Mouse (Mus musculus) gastrocnemius, adult 18-20 months (tissue): ENCODE results near the gene Coq10a. TPM values are rescaled to one million over a fixed set of nuclear protein-coding genes. Genes with fewer than 3 reads are reported as not detected.

ENCODE experiments used
- microRNA-seq: library from miRNA; unstranded; fragments of <30 nt; microRNA quantifications from one replicate; pipeline ENCODE4 v1.2.0, GENCODE M21; 2021
- total RNA-seq, 2 experiments: library from RNA; stranded (reverse); gene quantifications; 2 replicates each; pipeline ENCODE4 v1.2.3; 2021

Gene Coq10a
- total RNA-seq, 2 experiments from 2014 or later, result 388 to 467 TPM

Small RNAs within 50 kb of the gene (microRNA-seq; reads per million reads assigned to microRNA genes)
- gene Gm25361 (not detected), gene Gm26308 (not detected), gene Mir6914 (not detected), gene Mir6915 (1.4 reads per million)

Other genes with a start within 250 kb of the Coq10a start
- gene Rbms2, start 188.7 kb downstream of the Coq10a start, total RNA-seq, result 10 to 100 TPM; 61.7 to 69.1 TPM
- under 1 TPM; 0.43 TPM for gene Gls2, start 174.5 kb downstream of the Coq10a start, total RNA-seq
- 10 to 100 TPM; 33.0 to 34.6 TPM for gene Spryd4, start 157.2 kb downstream of the Coq10a start, total RNA-seq
- not detected for gene Mip, start 143.2 kb downstream of the Coq10a start, total RNA-seq
- gene Timeless, start 136.9 kb downstream of the Coq10a start, total RNA-seq, result 1 to 10 TPM; 2.1 to 3.2 TPM
- under 1 TPM in 1 of 2 experiments, not detected in 1; 0.21 TPM for gene Apon, start 114.9 kb downstream of the Coq10a start, total RNA-seq
- under 1 TPM in 1 of 2 experiments, not detected in 1; 0.28 TPM for gene Apof, start 100.3 kb downstream of the Coq10a start, total RNA-seq
- gene Stat2, start 98.4 kb downstream of the Coq10a start, total RNA-seq, result 1 to 10 TPM; 2.7 to 5.2 TPM
- gene Il23a, start 70.2 kb downstream of the Coq10a start, total RNA-seq, result not detected
- gene Pan2, start 65.7 kb downstream of the Coq10a start, total RNA-seq, result 1 to 10 TPM; 3.3 to 3.7 TPM
- 10 to 100 TPM; 46.4 to 48.3 TPM for gene Cnpy2, start 46.5 kb downstream of the Coq10a start, total RNA-seq
- 100 to 1,000 TPM; 561 to 590 TPM for gene Cs, start 31.3 kb downstream of the Coq10a start, total RNA-seq
- gene Ankrd52, start 8.1 kb upstream of the Coq10a start, total RNA-seq, result 10 to 100 TPM; 44.5 to 47.0 TPM
- not detected for gene Slc39a5, start 32.2 kb upstream of the Coq10a start, total RNA-seq
- gene Nabp2, start 42.5 kb upstream of the Coq10a start, total RNA-seq, result 10 to 100 TPM; 61.0 to 65.2 TPM
- gene Rnf41, start 42.7 kb upstream of the Coq10a start, total RNA-seq, result 10 to 100 TPM; 12.7 to 13.2 TPM
- gene Smarcc2, start 90.3 kb upstream of the Coq10a start, total RNA-seq, result 10 to 100 TPM; 44.1 to 49.5 TPM
- gene Myl6, start 125.1 kb upstream of the Coq10a start, total RNA-seq, result 100 to 1,000 TPM; 150 to 187 TPM
- gene Myl6b, start 129.7 kb upstream of the Coq10a start, total RNA-seq, result 10 to 100 TPM in 1 of 2 experiments, 1 to 10 TPM in 1; 9.0 to 28.2 TPM
- gene Esyt1, start 156.9 kb upstream of the Coq10a start, total RNA-seq, result 10 to 100 TPM; 12.3 to 15.3 TPM
- gene Zc3h10, start 178.8 kb upstream of the Coq10a start, total RNA-seq, result 1 to 10 TPM; 4.6 to 8.3 TPM
- gene Rpl41, start 180.3 kb upstream of the Coq10a start, total RNA-seq, result 1,000 to 10,000 TPM; 1,015 to 1,049 TPM
- gene Pa2g4, start 197.0 kb upstream of the Coq10a start, total RNA-seq, result 10 to 100 TPM; 35.4 to 37.6 TPM
- gene Erbb3, start 220.7 kb upstream of the Coq10a start, total RNA-seq, result 1 to 10 TPM; 2.7 TPM